Mouse (Mus musculus): ENCODE data around the gene Adat2.

Gene Adat2

GRCm38 (mm10) chr10:13552646-13553497, at the start of gene Adat2, which contains the start of gene Pex3:
Adat2 (plus strand) TSS chr10:13552894.
Pex3 (minus strand) TSS chr10:13553142.
- DNase-seq = peak; percentile 87

DNA sequence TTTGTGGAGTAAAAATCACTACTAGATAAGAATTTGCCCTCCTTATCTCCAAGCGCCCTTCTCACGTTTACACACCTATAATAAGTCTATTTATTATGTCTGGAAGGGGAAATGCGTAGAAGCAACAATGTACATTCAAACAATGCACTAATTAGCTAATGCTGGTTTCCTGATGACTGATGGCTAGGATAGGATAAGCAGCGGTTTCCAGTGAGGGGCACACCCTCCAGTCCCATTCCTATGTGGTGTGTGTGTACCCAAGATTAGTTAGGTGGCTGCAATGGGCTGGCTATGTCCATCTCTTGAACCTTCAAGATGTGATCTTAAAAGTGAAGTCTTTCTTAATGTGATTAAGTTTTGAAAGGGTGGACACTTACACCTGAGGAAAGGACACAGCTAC, 30.8 kb upstream of the Adat2 start:
- no peak for DNase-seq

DNA sequence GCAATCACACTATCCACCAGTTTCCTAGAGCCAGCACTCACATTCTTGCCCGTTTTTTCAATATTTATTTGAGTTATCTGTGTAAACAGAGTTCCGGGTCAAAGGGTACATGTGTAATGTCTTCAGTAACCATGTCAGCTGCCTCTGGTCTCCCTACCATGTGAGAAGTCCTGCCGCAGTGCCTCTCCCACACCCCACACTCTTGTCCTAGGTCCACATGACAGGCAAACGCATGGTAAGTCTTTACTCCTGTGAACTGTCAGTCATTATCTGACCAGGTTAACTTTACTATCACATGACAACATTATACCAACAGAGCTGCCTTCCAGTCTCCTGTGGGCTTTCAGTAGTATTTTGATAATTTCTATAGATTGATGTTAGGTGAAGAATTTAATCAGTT, 24.5 kb upstream of the Adat2 start:
- no peak for DNase-seq

- no peak for DNase-seq
Measured at GRCm38 (mm10) chr10:13534751-13535150, 17.9 kb upstream of the Adat2 start.

DNA sequence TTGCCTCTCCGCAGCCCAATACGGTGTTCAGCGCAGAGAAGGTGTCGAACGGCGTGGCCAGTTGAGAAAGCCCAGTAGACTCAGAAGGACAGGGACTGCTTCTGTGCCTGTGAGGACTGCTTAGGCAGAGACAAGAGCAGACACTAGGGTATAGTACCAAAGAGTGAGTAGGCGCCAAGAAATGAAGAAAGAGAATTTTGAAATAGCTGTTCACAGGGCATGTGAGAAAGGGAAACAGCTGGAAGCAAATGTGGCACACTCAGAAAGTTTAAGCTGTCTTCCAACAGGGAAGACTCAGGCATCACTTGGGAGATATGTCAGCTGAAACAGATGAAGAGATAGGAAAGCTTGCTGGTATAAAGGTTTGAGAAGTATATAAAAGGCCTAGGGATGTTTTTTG, 16.0 kb upstream of the Adat2 start:
- no peak for DNase-seq

DNA sequence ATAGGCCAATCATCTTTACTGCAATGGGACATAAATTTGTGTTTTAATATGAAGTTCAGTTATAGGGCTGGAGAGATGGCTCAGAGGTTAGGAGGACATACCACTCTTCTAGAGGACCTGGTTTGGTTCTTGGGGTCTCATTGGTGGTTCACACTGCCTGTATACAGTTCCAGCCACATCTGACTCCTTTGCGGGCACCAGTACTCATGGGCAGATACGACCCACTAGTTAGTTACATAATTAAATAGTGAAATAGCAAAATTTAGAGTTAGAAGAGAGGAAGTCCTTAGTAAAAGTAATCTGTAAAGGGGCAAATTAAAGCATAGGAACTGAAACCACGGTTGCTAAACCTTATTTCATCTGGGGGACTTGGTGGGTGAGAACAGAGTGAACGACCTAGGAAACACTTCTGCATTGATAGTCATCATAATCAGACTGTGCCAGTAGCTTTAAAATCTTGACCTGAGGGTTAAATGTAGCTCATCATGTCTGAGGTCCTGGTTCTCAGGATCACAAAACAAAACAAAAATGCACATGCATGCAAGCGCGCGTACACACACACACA, 12.8 kb upstream of the Adat2 start:
- no peak for DNase-seq

DNA sequence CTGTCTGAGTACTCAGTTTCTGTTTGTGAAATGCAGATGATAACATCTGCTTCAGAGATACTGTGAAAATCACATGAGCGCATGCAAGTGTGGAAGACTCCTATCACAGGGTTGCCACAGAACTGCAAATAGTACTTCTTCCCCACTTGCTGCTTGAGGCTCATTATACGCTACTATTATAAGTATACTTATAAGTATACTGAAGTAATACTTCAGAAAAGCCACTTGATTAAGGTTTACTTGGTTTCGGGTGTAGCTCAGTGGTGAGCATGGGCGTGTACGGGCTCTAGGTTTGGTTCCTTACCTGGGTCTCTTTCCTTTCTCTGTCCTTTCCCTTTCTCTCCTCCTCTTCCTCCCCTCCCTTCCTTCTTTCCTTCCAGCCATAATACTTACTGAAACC, 11.0 kb upstream of the Adat2 start:
- no peak for DNase-seq

- no peak for DNase-seq
Measured at GRCm38 (mm10) chr10:13553498-13553985, 848 bp downstream of the Adat2 start.

- no peak for DNase-seq
Measured at GRCm38 (mm10) chr10:13554316-13554715, 1.6 kb downstream of the Adat2 start.

DNA sequence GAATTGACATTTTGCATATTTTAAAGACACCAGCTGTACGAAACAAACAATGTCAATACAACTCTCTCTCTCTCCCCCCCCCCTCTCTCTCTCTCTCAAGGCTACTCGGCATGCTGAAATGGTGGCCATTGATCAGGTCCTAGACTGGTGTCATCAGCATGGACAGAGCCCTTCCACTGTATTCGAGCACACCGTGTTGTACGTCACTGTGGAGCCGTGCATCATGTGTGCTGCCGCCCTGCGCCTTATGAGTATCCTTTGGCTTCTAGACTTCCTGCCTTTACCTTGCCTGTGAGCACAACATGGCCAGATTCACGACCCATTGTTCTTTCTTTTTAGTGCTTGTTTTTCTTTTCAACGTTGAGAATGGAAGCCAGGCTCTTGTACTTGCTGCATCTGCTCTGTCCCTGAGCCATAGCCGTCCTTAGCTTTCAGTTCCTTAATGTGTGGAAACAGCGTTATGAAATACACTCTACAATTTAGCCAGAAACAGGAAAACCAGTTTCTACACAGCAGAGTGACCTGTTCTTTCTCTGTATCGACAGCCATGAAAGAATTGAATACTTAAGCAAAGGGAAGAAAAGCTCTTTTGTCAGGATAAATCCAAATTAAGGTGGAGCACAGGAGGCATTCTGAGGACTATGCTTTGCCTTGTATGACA, 7.5 kb downstream of the Adat2 start:
- no peak for DNase-seq

GRCm38 (mm10) chr10:13564364-13565079, 11.8 kb downstream of the Adat2 start:
- peak; percentile 79 for DNase-seq

GRCm38 (mm10) chr10:13565080-13565448, 12.4 kb downstream of the Adat2 start:
- DNase-seq = no peak

DNA sequence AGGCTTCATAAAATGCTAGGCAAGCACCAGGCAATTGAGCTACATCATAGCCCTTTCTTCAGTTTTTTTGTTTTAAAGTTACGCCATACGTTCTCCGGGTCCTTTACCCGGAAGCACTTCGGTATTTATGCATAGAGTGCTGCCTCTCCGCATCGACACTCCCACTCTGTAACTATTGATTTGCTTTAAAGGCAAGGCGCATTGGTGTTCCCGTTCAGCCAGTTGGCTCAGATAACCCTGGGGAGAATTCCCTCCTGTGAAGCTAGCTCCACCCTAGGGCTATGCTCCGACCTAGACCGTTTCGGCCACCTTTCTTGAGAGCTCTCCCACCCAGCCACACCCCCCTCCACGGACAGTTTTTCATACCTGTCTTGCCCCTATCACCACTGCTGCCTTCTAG, 13.7 kb downstream of the Adat2 start:
- no peak for DNase-seq

DNA sequence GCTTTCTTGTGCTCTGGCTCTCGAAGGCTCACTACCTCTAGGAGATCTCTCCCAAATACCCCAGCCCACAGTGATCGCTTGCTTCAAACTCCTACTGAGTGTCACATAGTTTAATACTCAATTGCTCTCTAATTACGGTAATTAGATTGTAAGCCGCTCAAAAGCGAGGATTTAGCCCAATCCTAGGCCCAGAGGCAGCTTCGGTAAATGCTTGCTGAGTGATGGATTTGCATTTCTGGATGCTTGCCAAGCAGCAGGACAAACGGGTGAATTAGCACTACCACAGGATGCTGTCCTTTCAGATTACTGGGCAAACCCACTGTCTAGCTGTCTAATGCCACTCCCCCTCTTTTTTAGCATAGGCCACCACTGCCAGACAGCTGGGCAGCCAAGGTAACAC, 17.1 kb downstream of the Adat2 start:
- DNase-seq = no peak

DNA sequence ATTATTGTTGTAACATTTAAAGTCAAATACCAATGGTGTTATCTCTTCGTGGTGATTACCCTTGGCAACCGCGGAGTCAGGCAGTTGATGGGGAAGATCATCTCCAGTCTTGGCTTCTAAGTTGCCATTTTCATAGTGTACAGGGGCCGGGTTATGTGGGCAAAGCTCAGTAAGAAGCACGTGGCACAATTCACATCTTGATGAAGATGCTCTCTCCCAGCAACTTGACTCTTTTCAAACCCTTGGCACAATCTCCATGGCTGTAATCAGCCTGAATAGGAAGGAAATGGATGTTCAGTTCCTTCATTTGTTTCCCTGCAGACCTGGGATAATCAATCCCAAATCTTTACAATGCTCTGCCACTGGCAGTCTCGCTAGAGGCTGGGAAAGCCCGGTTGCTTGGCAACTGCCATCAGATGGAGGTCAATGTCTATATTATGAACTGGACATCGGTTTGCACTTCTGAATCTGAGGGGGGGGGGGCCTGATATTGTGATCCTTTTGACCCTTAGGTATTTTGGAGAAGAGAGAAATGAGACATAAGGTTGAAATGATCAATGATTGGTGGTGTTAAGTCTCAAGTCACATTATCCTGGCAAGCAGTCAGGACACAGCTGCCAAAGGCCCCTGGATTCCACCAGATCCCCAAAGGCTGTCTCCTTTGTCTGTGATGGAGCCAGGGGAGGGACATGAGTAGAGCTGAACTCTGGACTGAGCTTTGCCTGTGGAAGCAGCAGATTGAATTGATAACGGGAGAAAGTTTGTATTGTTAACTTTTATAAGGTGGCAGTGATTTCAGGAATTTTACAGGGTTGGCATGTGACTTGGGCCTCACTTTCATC, 18.2 kb downstream of the Adat2 start:
- DNase-seq = no peak

- no peak for DNase-seq
Measured at GRCm38 (mm10) chr10:13572003-13572402, 19.3 kb downstream of the Adat2 start.

GRCm38 (mm10) chr10:13572410-13572809, 19.7 kb downstream of the Adat2 start:
- no peak for DNase-seq

DNA sequence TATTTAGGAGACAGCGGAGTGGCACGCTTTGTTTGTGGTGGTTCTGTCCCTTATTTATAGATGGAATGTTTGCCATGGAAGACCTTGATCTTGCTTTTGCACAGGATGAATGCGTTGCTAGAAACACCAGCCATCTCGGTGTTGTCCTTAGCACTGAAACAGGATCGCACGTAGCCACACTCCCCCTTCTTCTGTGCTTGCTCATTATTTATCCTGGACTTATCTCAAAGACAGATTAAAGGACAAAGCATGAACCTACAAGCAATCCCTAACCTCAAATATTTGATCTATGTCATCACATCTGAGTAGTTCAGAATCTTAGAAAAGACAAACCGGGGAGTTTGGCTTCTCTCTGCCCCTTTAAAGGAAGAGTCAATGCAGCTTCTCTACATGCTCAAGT, 24.4 kb downstream of the Adat2 start:
- no peak for DNase-seq

- DNase-seq = no peak
Measured at GRCm38 (mm10) chr10:13587914-13588313, 35.2 kb downstream of the Adat2 start.

GRCm38 (mm10) chr10:13592196-13592595, 39.5 kb downstream of the Adat2 start:
- DNase-seq = no peak

DNA sequence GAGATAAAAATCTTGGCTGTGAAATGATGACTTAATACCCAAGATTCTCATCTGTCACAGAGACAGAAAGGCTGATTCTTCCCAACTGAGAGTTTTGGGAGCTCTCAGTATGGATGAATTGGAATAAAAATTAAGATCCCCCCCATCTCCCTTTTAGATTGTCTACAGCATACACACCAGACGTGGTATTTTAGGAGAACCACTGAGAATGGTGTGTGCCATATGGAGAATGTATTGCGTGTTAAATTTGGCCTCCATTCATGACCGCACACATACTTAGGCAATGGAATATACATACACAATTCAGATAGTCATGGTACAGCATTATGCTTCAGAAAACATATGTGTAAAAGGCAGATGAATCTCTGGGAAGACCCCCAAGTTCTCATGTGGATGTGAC, 40.8 kb downstream of the Adat2 start:
- DNase-seq = no peak

- DNase-seq = no peak
Measured at GRCm38 (mm10) chr10:13596073-13596472, 43.4 kb downstream of the Adat2 start.

All from right cerebral cortex, postnatal 4 days (tissue).